Mouse (Mus musculus) cerebellum, adult 2 months (tissue): ENCODE measurements around the gene Gpr149.

Experiments
- CTCF ChIP-seq: fragments of 200-500 bp; IDR thresholded peaks from 2 replicates; pipeline ENCODE4 v1.5.1; 2011; ENCODE audit warnings: low read depth, mild to moderate bottlenecking, control low read depth, low read length, moderate library complexity, borderline replicate concordance; ENCODE audit not compliant: insufficient read depth
- POLR2A ChIP-seq: fragments of 200-500 bp; IDR thresholded peaks from 2 replicates; pipeline ENCODE4 v1.6.1; 2011; ENCODE audit warnings: low read length, control low read depth, borderline replicate concordance; ENCODE audit not compliant: insufficient read depth

- TF ChIP-seq CTCF, result no peak
- no peak for TF ChIP-seq POLR2A
Measured at GRCm38 (mm10) chr3:62602466-62602865, 2.5 kb downstream of the Gpr149 start.
